Mouse (Mus musculus): ENCODE data around the gene 1700025G04Rik.

- TF ChIP-seq EP300 (IDR thresholded peaks at IDR 0.05; ENCODE audit: low read depth), result no peak
- no peak for TF ChIP-seq CTCF (IDR thresholded peaks at IDR 0.05; ENCODE audit: low read depth)
Measured at GRCm38 (mm10) chr1:151974887-151975286, 115.0 kb downstream of the 1700025G04Rik start.
